ENCODE assay signal across 8 mouse cellular contexts in genomic region chr4:123139513-123140154, GRCm38 (mm10). TPM values are rescaled to one million over a fixed set of nuclear protein-coding genes. Genes with fewer than 3 reads are reported as not detected.
DNase-seq lines count a peak whose midpoint lies in the region; ATAC-seq and TF ChIP-seq lines count a peak whose summit lies in the region.

Gene Ppie, minus strand, starts transcription at chr4:123139951.

- peak within 1 kb of the TSS; percentile 82 for H3K27ac ChIP-seq in forebrain, embryonic 15.5 days (replicated peaks)
- peak within 1 kb of the TSS; percentile 81 for H3K27ac ChIP-seq in layer of hippocampus, adult 2 months
- peak within 1 kb of the TSS; percentile 81 for H3K27ac ChIP-seq in lung, embryonic 16.5 days (ENCODE audit: low read length)

- peak within 1 kb of the TSS; percentile 82 for H3K4me2 ChIP-seq in forebrain, embryonic 15.5 days (replicated peaks)
- H3K4me2 ChIP-seq in lung, embryonic 16.5 days (ENCODE audit: low read depth, low read length) = peak within 1 kb of the TSS; percentile 84

- intact Hi-C loops in heart, postnatal 25 days (cut with DNase I) = no loop called here

- no peaks in the 10 kb centered on the region for H3K9me3 ChIP-seq in G1E (replicated peaks)
- no peaks in the 10 kb centered on the region for H3K9me3 ChIP-seq in forebrain, embryonic 15.5 days
- H3K9me3 ChIP-seq in lung, embryonic 16.5 days (ENCODE audit: control insufficient read depth, low read length) = no peaks in the 10 kb centered on the region

- H3K36me3 ChIP-seq in G1E (replicated peaks) = peaks cover 33% of the 10 kb centered on the region
- H3K36me3 ChIP-seq in forebrain, embryonic 15.5 days = peaks cover 12% of the 10 kb centered on the region
- H3K36me3 ChIP-seq in lung, embryonic 16.5 days (ENCODE audit: control insufficient read depth, insufficient read depth, low read length) = peaks cover 10% of the 10 kb centered on the region; the same call in 1 of the 2 replicates

- peak; percentile 89 for ATAC-seq in G1E (ENCODE audit: extremely low read depth, insufficient number of reproducible peaks, low FRiP score, poor library complexity, severe bottlenecking)
- ATAC-seq in forebrain, embryonic 15.5 days (replicated peaks) = peak; percentile 96
- ATAC-seq in lung, embryonic 16.5 days (ENCODE audit: low read depth) = peak; percentile 99

- peaks cover 2% of the 10 kb centered on the region; the same call in 1 of the 2 replicates for H3K27me3 ChIP-seq in G1E (ENCODE audit: insufficient read depth, low read length)
- 0 out of 2 replicates have a peak, but pooled peaks cover 3% of the 10 kb centered on the region for H3K27me3 ChIP-seq in forebrain, embryonic 15.5 days
- no peaks in the 10 kb centered on the region for H3K27me3 ChIP-seq in lung, embryonic 16.5 days (ENCODE audit: control insufficient read depth, insufficient read depth, low read depth, low read length)

- peaks cover 23% of the 10 kb centered on the region for H3K4me1 ChIP-seq in G1E (ENCODE audit: insufficient read depth, low read depth, low read length)
- H3K4me1 ChIP-seq in forebrain, embryonic 15.5 days = peaks cover 22% of the 10 kb centered on the region
- peaks cover 11% of the 10 kb centered on the region for H3K4me1 ChIP-seq in lung, embryonic 16.5 days (replicated peaks; ENCODE audit: control insufficient read depth, insufficient read depth, low read length)

- peak within 1 kb of the TSS; percentile 59 for H3K9ac ChIP-seq in forebrain, embryonic 15.5 days (replicated peaks)
- peak within 1 kb of the TSS; percentile 68 for H3K9ac ChIP-seq in lung, embryonic 16.5 days (ENCODE audit: low read length)

- TF ChIP-seq CTCF in G1E (IDR thresholded peaks at IDR 0.05; ENCODE audit: low read depth, low read length) = no peak
- TF ChIP-seq CTCF in layer of hippocampus, adult 2 months (conservative IDR thresholded peaks at IDR 0.05) = peak; percentile 50

- DNase-seq in G1E (ENCODE audit: low spot score) = peak; percentile 89
- DNase-seq in cerebellum, adult 11-12 months = peak; percentile 73
- DNase-seq in heart, postnatal 25 days (ENCODE audit: low spot score) = peak; percentile 42
- DNase-seq in layer of hippocampus, adult 2 months (ENCODE audit: low spot score in 2 of 2) = peak; percentile 55 to 72
- peak; percentile 58 for DNase-seq in ovary, postnatal 10 days (ENCODE audit: low spot score)
- DNase-seq in thymus, postnatal 10 days (ENCODE audit: low spot score in 2 of 2) = peak; percentile 38 to 69

- H3K4me3 ChIP-seq in G1E (ENCODE audit: low read depth, low read length) = peak within 1 kb of the TSS; percentile 79
- peak within 1 kb of the TSS; percentile 68 for H3K4me3 ChIP-seq in forebrain, embryonic 15.5 days
- H3K4me3 ChIP-seq in layer of hippocampus, adult 2 months = peak within 1 kb of the TSS; percentile 76
- H3K4me3 ChIP-seq in lung, embryonic 16.5 days (ENCODE audit: low read length) = peak within 1 kb of the TSS; percentile 78

- under 1% methylated on average over 34 of the region's 34 CpGs for WGBS in forebrain, embryonic 15.5 days
- WGBS in lung, embryonic 16.5 days = under 1% methylated on average over 34 of the region's 34 CpGs

RNA-seq across cellular contexts. Expression of gene Ppie, which starts in this region (rescaled TPM):
- total RNA-seq in G1E (2014; fragmentation: Nextera tagmentation) (39.3 and 43.7 TPM in 2 replicates), G1E (2017) (70.7 and 78.8 TPM in 2 replicates)
- polyA plus RNA-seq in G1E (2012) = 10.3 and 17.3 TPM in 2 replicates
- 71.1 and 71.7 TPM in 2 replicates for polyA plus RNA-seq in forebrain, embryonic 15.5 days (2015; fragmentation: Nextera tagmentation; extraction: Ambion mirVana)
- total RNA-seq in heart, postnatal 25 days (2021) = 10 to 100 TPM; 20.2 to 24.4 TPM
- total RNA-seq in layer of hippocampus, adult 2 months (2021) = 10 to 100 TPM; 21.5 to 21.9 TPM
- 93.7 and 94.7 TPM in 2 replicates for polyA plus RNA-seq in lung, embryonic 16.5 days (2015; fragmentation: Nextera tagmentation; extraction: Ambion mirVana)

Comparison
In these comparisons a context has a peak if more than half of its experiments do, and no peak if none do; other contexts are left out.
1. Peak in every context shown above with its lines: DNase-seq, ATAC-seq, H3K4me3 ChIP-seq and H3K27ac ChIP-seq.